Mouse (Mus musculus): ENCODE results near the gene Mxi1.

GRCm38 (mm10) chr19:53355065-53355464 is 44.7 kb downstream of the Mxi1 start:
- no peak for TF ChIP-seq CTCF (conservative IDR thresholded peaks at IDR 0.05; ENCODE audit: low read length)
- no peak for TF ChIP-seq NANOG (IDR thresholded peaks at IDR 0.05; ENCODE audit: borderline replicate concordance, low read length)
